Mouse (Mus musculus) MEL (cell line): ENCODE measurements around the gene Tox2.

Source experiments
- BHLHE40 ChIP-seq: IDR thresholded peaks from 2 replicates; pipeline ENCODE4 v1.6.1; 2012; ENCODE audit warnings: low read depth, mild to moderate bottlenecking, inconsistent platforms, low read length, improper control_type of control experiment, borderline replicate concordance
- CTCF ChIP-seq, 3 experiments: IDR thresholded peaks in 2 of 3; conservative IDR thresholded peaks in 1 of 3; 2 replicates each; pipeline ENCODE4 v1.5.1; 2011 to 2012; ENCODE audit warnings: low read length in 3 of 3, low read depth in 2 of 3, mild to moderate bottlenecking in 2 of 3, improper control_type of control experiment in 1 of 3, inconsistent platforms in 1 of 3, mixed read lengths in 1 of 3, moderate library complexity in 1 of 3; ENCODE audit not compliant: control insufficient read depth in 1 of 3, insufficient read depth in 1 of 3, poor library complexity in 1 of 3, severe bottlenecking in 1 of 3
- E2F4 ChIP-seq: IDR thresholded peaks from 2 replicates; pipeline ENCODE4 v1.6.1; 2011; ENCODE audit warnings: low read depth, low read length, improper control_type of control experiment, borderline replicate concordance
- EP300 ChIP-seq, 2 experiments: IDR thresholded peaks; 2 replicates each; pipeline ENCODE4 v1.6.1; 2011; ENCODE audit warnings: improper control_type of control experiment in 2 of 2, low read length in 2 of 2, low read depth in 1 of 2, mild to moderate bottlenecking in 1 of 2
- GATA1 ChIP-seq: IDR thresholded peaks from 2 replicates; pipeline ENCODE4 v1.6.1; 2011; ENCODE audit warnings: low read depth, low read length, improper control_type of control experiment
- KAT2A ChIP-seq: conservative IDR thresholded peaks from 2 replicates; pipeline ENCODE4 v1.6.1; 2012; ENCODE audit warnings: low read depth, low read length, improper control_type of control experiment, inconsistent platforms
- MYC ChIP-seq: IDR thresholded peaks from 2 replicates; pipeline ENCODE4 v1.6.1; 2011; ENCODE audit warnings: low read depth, mild to moderate bottlenecking, low read length, improper control_type of control experiment, moderate library complexity
- NELFE ChIP-seq: IDR thresholded peaks from 2 replicates; pipeline ENCODE4 v1.6.1; 2011; ENCODE audit warnings: low read depth, low read length, improper control_type of control experiment
- POLR2A ChIP-seq, 2 experiments: IDR thresholded peaks; 2 replicates each; pipeline ENCODE4 v1.6.1; 2011 to 2012; ENCODE audit warnings: low read length in 2 of 2, mild to moderate bottlenecking in 2 of 2, control low read depth in 1 of 2, improper control_type of control experiment in 1 of 2, low read depth in 1 of 2, moderate library complexity in 1 of 2; ENCODE audit not compliant: control insufficient read depth in 1 of 2, insufficient read depth in 1 of 2, poor library complexity in 1 of 2
- POLR2AphosphoS2 ChIP-seq: IDR thresholded peaks from 2 replicates; pipeline ENCODE4 v1.6.1; 2011; ENCODE audit warnings: low read length, improper control_type of control experiment
- RCOR1 ChIP-seq: IDR thresholded peaks from 2 replicates; pipeline ENCODE4 v1.6.1; 2012; ENCODE audit warnings: low read depth, mild to moderate bottlenecking, inconsistent platforms, low read length, improper control_type of control experiment
- ZC3H11A ChIP-seq: IDR thresholded peaks from 2 replicates; pipeline ENCODE4 v1.6.1; 2012; ENCODE audit warnings: low read depth, mild to moderate bottlenecking, inconsistent platforms, low read length, improper control_type of control experiment

DNA sequence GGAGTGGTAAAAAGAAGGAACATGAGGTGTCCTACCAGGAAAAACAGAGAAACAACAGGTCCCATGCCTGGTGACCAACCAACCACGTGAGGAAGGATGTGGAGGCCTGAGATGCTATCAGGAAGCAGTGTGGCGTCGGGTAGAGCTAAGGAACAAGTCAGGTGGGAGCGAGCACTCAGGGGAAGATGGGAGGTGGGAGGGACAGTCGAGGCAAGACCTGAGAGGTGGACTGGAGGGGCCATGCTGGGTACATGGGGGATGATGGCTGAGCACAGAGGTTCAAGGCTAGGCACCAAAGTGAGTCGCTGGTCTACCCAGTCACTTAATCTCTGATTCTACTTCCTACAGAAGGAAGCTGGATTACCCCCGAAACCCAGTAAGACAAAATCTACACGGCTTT, 152.7 kb downstream of the Tox2 start:
- no peak for TF ChIP-seq E2F4
- no peak for TF ChIP-seq POLR2AphosphoS2
- no peak for TF ChIP-seq POLR2A (IDR thresholded peaks at IDR 0.05; ENCODE audit: control insufficient read depth in 1 of 2, insufficient read depth in 1 of 2, low read depth in 1 of 2, low read length in 2 of 2, poor library complexity in 1 of 2)
- TF ChIP-seq ZC3H11A: no peak
- no peak for TF ChIP-seq KAT2A
- TF ChIP-seq CTCF (IDR thresholded peaks at IDR 0.05 in 2 of 3, conservative IDR thresholded peaks at IDR 0.05 in 1 of 3; ENCODE audit: control insufficient read depth in 1 of 3, insufficient read depth in 1 of 3, low read depth in 2 of 3, low read length in 3 of 3, poor library complexity in 1 of 3, severe bottlenecking in 1 of 3): no peak
- no peak for TF ChIP-seq RCOR1
- TF ChIP-seq NELFE: no peak
- no peak for TF ChIP-seq MYC
- TF ChIP-seq EP300 (IDR thresholded peaks at IDR 0.05; ENCODE audit: low read depth in 1 of 2, low read length in 2 of 2): no peak
- no peak for TF ChIP-seq BHLHE40
- TF ChIP-seq GATA1: no peak
